Mouse (Mus musculus) CD4-positive helper T cell, adult 2 months (primary cell): Measurements from ENCODE around the gene Plin5.
A peak's percentile ranks its signal among the peaks of the same experiment; 100 is the strongest.
"Not testable (repeated sequence)": the region's sequence is repeated elsewhere in the genome, so short reads cannot be mapped to it uniquely, and the experiment has no call there.

Experiments
- DNase-seq: peaks from one replicate; pipeline ENCODE4 v3.0.0-alpha.2; 2012; ENCODE audit warnings: low read depth, missing footprints, low spot score

Plin5 gene

DNA sequence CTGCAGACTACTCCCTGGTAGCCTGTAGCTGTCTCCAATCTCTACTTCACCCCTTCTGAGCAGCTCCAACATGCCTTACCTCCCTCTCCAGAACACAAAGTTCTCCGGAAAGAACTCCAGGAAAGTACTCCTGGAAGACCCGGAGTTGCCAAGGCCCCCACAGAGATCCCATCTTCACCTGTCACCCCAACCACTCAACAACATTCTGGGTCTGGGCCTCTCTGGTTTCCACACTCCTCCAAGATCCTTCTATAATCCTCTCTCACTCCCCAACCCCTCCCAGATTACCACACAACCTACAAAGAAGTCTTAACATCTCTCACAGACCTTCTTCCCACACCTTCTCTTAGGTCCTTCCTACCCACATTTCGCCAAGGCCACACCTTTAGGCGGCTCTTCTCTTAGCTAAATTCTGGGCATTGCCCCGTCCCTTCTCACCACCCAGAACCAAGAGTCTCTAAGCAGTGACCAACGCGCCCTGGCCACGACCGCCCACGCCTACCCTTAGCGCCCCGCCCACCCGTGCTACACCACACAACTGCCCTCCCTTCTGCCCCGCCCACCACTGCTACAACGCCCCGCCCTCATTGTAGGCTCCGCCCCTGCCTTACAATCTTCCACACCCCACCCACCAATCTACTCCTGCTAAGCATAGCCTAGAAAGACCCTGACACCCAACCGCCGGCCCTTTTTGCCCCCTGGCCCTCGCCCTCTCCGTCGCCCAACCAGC is 43.1 kb downstream of the Plin5 start:
- peak; percentile 90 for DNase-seq

DNA sequence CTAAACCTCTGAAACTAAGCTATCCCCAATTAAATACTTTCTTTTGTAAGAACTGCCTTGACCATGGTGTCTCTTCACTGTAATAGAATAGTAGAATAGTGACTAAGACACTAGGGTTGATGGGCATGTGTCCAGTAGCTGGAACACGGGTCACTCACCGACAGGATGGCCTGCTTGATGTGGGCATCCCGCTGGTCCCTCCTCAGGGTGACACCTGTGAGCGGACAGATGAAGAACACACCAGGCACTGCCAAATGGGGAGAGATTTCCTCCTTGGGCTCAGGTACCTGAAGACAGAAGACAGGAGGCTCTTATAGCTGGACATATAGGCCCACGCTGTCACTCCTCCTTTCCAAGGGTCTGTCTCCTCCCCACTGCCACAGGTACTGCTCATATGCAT is 45.2 kb downstream of the Plin5 start:
- no peak for DNase-seq

DNA sequence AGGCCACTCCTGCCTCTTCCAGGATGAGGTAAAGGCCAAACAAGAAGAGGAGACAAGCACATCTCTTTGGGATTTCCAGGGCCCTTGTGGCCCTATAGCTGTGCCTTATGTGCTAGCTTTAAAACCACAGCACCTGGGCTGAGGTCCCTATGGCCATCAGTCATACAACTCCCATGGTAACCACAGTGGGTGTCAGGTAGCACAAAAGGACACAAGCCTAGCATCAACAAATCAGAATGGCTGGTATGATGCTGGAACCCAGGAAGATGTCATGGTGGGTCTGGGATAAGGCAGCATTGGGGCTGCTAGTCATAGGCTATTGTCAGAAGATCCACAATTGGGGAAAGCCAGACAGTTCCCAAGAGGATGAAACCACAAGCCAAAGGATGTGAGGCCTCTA is 46.3 kb downstream of the Plin5 start:
- no peak for DNase-seq

DNA sequence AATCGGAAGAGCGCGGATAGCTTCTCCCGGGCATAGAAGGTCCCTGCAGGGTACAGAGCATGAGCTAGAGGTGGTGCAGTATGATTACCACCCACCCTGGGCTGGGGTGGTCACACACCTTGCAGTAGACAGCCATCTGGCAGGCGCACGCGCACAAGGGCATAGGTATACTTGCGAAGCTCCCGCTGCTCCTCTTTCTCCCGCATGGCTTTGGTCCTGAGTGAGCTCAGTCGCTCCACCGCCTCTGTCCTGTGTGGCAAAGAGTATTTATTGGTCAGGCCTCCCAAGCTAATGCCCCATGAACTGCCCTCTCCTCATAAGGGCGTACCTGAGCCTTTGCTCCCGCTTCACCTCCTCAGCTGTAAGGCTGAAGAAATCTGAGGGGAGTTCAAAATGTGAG is 48.3 kb downstream of the Plin5 start:
- no peak for DNase-seq

DNA sequence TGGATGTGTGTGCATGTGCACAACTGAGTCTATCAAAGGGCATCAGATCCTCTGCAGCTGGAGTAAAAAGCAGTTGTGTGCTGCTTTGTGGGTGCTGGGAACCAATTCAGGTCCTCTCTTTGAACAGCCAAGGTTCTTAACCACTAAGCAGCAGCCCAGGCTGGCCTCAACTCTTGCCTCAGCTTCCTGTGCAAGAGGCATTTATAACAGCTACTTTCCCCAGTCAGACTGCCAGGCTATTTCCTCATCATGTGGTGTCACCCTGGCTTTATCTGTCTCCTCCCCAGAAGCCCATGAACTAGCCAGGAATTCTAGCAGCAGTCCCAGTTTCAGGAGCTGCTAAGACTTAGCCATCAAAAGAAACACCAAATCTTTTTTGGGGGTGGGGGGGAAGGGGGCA is 50.9 kb downstream of the Plin5 start:
- DNase-seq, result no peak

DNA sequence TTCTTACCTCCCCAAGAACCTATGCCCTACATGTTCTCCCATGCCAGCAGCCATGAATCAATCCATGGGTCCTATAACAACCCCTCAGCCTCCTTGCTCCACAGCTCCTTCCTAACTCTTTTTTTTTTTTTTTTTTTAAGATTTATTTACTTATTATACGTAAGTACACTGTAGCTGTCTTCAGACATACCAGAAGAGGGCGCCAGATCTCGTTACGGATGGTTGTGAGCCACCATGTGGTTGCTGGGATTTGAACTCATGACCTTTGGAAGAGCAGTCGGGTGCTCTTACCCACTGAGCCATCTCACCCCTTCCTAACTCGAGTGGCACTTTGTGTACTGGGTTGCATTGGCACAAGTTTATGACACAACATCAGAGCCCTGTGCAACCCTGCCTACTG is 51.7 kb downstream of the Plin5 start:
- not testable (repeated sequence) for DNase-seq

DNA sequence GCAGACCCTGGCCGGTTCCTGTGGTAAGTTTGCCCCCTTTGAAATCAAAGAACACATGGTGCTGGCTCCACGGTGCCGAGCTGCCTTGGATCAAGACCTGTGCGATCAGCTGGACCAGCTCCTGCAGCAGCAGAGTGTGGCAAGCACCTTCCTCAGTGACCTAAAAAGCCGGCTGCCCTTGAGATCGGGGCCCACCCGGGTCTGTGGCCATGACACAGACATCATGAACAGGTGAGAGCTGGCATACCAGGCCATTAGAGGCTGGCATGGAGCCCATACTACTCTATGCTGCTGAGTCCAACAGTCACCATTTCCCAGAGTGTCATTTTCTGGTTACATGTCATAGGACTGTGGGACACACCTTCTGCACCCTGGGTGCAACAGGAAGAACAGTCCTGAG is 55.3 kb downstream of the Plin5 start:
- DNase-seq, result no peak
